Mouse (Mus musculus) kidney, postnatal 10 days (tissue): ENCODE data around the gene Sirt6.

Source experiments
- DNase-seq: peaks from one replicate; pipeline ENCODE4 v3.0.0; 2021; ENCODE audit warnings: mixed read lengths

Gene Sirt6

DNA sequence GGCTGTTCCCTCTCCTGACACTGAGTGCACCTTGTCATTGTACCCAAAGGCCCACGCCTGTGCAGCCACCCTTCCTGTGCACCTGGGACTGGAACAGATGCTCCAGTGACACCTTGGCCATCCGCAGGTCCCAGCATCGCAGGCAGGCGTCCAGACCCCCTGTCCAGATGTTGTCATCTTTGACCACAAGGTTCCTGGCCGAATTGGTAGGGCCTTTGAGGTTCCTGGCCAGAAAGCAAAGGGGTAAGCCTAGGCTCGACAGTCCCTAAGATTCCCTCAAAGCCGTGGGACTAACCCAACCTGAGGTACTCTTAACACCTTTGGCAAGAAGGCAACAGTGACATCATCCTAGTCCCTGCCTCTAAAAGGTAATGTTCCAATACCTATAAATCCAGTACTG lies 35.0 kb downstream of the Sirt6 start:
- no peak for DNase-seq

DNA sequence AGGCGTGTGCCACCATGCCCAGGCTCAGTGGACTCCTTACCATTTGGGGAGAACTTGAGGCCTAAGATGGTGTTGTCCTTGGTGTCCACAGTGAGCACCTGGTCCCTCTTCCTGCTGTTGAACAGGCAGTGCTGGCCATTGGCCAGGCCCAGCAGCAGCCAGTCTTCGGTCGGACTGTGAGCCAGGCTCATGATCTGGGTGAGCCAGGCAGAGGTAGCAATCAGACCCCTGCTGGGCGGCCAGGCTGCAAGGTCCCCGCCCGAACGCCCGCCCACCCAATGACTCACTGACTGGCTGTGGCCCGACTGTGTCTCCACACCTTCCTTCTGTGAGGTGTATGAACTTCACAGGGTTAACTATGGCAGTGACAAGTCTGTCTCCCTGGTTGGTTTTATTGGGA lies 35.8 kb downstream of the Sirt6 start:
- no peak for DNase-seq

DNA sequence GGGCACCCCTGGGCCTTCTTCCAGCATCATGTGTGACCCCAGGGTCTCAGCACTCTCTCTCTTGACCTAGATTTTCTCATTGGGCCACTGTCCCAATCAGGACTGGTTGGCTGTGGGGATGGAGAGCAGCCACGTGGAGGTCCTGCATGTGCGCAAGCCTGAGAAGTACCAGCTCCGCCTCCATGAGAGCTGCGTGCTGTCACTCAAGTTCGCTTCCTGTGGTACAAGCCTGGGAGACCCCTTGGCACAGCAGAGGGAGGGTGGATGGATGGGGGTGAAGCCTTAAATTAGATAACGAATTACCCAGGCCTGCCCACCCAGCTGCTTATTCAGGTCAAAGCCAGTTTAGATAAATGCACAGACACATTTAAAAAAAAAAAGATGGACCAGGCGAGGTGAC lies 38.9 kb downstream of the Sirt6 start:
- no peak for DNase-seq

GRCm38 (mm10) chr10:81583347-81583746 lies 44.2 kb downstream of the Sirt6 start:
- no peak for DNase-seq

DNA sequence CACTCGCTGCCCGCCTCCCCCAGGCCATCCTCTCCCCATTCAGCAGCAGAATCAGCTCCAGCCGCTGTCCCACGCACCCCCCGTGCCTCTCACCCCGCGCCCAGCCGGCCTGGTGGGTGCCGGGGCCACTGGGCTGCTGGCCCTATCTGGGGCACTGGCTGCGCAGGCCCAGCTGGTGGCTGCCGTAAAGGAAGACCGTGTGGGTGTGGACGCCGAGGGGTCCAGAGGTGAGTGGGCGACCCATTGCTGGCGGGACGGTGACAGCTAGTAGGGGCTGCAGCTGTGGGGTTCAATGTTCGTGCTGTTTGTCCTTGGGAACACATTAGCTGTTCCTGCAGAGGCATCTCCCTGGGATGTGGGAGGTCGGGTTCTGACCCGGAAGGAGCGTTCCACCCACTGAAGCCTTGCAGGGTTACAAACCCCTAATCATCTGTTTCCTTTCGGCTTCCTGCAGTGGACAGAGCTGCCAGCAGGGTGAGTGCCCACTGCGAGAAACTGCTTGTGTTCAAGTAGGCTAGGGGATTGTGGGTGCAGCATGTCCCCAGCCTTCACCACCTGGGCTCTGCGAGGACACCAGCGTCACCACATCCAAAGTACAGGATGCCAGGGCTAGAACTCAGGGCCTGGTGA lies 47.0 kb downstream of the Sirt6 start:
- DNase-seq = peak; percentile 55

GRCm38 (mm10) chr10:81579967-81580366 lies 47.6 kb downstream of the Sirt6 start:
- no peak for DNase-seq

DNA sequence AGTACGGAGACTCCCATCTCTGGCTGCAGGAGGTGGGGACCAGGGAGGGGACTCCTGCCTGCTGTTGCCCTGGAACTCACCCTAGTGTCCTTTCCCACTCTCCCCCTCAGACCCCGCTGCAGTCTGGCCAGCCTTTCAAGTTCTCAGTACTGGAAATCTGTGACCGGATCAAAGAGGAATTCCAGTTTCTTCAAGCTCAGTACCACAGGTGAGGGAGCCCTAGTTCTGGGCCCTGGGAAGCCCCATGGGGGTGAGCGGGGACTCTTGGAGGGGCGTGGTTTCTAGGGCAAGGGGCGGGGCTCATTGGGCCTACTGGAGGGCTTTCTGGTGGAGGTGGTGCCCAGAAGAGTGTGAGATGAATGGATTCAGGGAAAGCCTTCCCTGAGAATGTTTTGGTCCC lies 51.9 kb downstream of the Sirt6 start:
- peak; percentile 54 for DNase-seq

DNA sequence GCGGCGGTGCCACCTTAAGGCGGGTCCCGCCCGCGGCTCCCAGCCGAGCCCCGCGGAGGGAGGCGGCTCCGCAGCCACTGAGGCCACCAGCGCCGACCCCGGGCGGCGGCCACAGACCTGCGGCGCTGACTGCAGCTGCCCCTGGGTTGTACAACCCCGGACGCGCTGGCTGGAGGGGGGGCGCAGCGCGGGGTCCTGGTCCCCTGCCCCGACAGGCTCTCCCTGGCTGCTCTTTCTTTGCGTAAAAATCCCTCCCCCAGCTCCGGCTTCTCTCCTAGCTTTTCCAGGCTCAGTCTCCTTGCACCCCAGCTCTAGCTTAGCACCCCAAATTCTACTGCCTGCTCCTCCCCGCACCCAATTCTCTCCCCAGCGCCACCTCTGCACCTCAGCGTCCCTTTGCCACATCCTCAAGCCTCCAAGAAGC lies 52.4 kb downstream of the Sirt6 start:
- DNase-seq = peak; percentile 81

DNA sequence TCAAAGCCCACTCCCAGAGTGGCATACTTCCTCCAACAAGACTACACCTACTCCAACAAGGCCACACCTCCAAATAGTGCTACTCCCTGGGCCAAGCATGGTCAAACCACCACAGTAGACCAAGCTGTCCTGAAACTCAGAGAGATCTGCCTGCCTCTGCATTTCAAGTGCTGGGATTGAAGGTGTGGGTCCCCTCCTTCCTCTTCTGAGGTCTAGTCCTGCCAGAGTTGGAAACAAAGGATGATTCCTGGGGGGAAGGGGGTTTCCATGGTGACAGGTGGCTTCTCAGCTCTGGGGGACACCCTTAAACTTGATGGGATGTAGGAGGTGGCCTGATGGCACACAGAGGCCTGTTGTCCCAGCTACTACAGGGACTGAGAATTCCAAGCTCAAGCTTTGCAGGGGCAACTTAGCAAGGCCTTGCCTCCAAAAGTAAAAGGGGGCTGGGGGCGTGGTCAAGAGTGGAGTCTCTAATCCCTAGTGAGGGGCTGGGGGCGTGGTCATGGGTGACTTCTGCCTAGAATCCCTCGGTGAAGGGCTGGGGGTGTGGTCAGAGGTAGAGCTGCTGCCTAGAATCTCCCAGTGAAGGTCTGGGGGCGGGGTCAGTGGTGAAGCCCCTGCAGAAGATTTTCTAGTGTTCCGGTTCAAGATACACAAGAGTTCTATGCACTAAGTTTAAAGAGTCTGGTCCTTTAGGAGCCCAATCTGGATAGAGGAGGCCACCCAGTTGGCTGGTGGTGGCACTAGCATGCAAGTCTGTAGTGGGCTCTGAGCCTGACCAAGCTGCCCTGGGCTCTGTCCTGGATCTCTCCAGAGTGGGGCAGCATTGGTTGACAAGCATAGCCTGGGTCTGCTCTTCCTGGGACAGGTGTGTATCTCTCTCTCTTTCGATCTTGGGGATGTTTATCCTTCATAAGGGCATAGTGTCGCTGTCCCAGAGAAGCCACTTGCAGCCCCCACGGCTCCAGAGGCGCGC lies 53.2 kb downstream of the Sirt6 start, which contains the start of gene Tle2:
Gene Tle2 (plus strand): TSS at position 481 of the 976 bp plus-strand sequence.
- DNase-seq = peak; percentile 55

DNA sequence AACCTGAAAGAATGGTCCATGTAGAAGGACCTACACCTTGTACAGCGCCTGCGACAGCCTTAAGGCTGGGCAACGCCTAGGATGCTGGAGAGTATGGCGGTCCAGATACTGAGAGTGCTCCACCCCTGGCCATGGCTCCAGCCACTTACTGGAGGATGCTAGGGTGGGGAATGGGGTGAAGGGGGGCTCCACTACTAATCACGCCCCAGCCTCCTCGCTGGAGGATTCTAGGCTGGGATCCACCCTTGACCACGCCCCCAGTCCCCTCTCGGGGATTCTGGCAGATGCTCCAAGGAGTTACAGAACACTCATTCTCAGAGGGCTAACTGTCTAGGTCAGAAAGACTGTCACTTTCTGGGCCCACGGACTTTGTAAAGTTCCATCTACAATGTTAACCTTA lies 54.6 kb downstream of the Sirt6 start:
- peak; percentile 72 for DNase-seq

- no peak for DNase-seq
These were observed 55.4 kb downstream of the Sirt6 start for GRCm38 (mm10) chr10:81572133-81572671.
